In genomic region chr1:87947681-87948091, GRCm38 (mm10) we compare ENCODE assay signal across 13 mouse cellular contexts.
DNase-seq lines count a peak whose midpoint lies in the region; ATAC-seq and TF ChIP-seq lines count a peak whose summit lies in the region.
"Had no signal": no experiment of that assay in that cellular context is flagged by ENCODE, and none has a peak within 500 bp of the region (broad histone marks: within the 10 kb centered on the region; RNA-seq: fewer than 3 reads in every experiment).

No protein-coding gene starts in this region.

- peak overlapping the region; percentile 12; the same call in 1 of the 2 replicates for H3K27ac ChIP-seq in layer of hippocampus, adult 2 months
- H3K27ac ChIP-seq in heart, embryonic 16.5 days (ENCODE audit: low read length), result peak overlapping the region; percentile 50
- no peak overlapping the region for H3K27ac ChIP-seq in stomach, embryonic 15.5 days
- no peak overlapping the region for H3K27ac ChIP-seq in hindbrain, embryonic 16.5 days (ENCODE audit: low read depth, low read length)
- H3K27ac ChIP-seq: embryonic facial prominence, embryonic 10.5 days; midbrain, embryonic 12.5 days had no signal

- no peak overlapping the region for H3K4me3 ChIP-seq in layer of hippocampus, adult 2 months
- no peak overlapping the region for H3K4me3 ChIP-seq in heart, embryonic 16.5 days (ENCODE audit: low read length)
- H3K4me3 ChIP-seq in stomach, embryonic 15.5 days (replicated peaks), result no peak overlapping the region
- H3K4me3 ChIP-seq in hindbrain, embryonic 16.5 days (ENCODE audit: low read length), result no peak overlapping the region
- H3K4me3 ChIP-seq: embryonic facial prominence, embryonic 10.5 days; midbrain, embryonic 12.5 days had no signal

- TF ChIP-seq CTCF in layer of hippocampus, adult 2 months (conservative IDR thresholded peaks at IDR 0.05), result no peak

- no peak overlapping the region for H3K4me2 ChIP-seq in heart, embryonic 16.5 days (ENCODE audit: low read depth, low read length)
- H3K4me2 ChIP-seq in stomach, embryonic 15.5 days, result no peak overlapping the region
- H3K4me2 ChIP-seq in hindbrain, embryonic 16.5 days (ENCODE audit: low read length), result no peak overlapping the region
- H3K4me2 ChIP-seq: midbrain, embryonic 12.5 days had no signal

- H3K9ac ChIP-seq in heart, embryonic 16.5 days (ENCODE audit: low read length), result no peak overlapping the region
- no peak overlapping the region for H3K9ac ChIP-seq in stomach, embryonic 15.5 days
- no peak overlapping the region for H3K9ac ChIP-seq in hindbrain, embryonic 16.5 days (ENCODE audit: low read depth, low read length)
- H3K9ac ChIP-seq: midbrain, embryonic 12.5 days had no signal

- H3K4me1 ChIP-seq in heart, embryonic 16.5 days (ENCODE audit: control insufficient read depth, insufficient read depth, low read length), result peaks cover 13% of the 10 kb centered on the region
- no peaks in the 10 kb centered on the region for H3K4me1 ChIP-seq in stomach, embryonic 15.5 days
- H3K4me1 ChIP-seq in hindbrain, embryonic 16.5 days (ENCODE audit: control insufficient read depth, insufficient read depth, low read depth, low read length), result no peaks in the 10 kb centered on the region
- H3K4me1 ChIP-seq: embryonic facial prominence, embryonic 10.5 days; midbrain, embryonic 12.5 days had no signal

- DNase-seq in cerebellum, adult 18-20 months, result peak; percentile 39
- no peak for DNase-seq in cerebellum, adult 11 months
- DNase-seq in layer of hippocampus, adult 2 months (ENCODE audit: low spot score in 2 of 2), result no peak
- DNase-seq in layer of hippocampus, postnatal 36 days, result no peak
- DNase-seq in gastrocnemius, postnatal 14 days, result no peak
- DNase-seq: adrenal gland, adult 8-10 months; gastrocnemius, postnatal 36 days; thymus, postnatal 4 days had no signal

- WGBS in heart, embryonic 16.5 days, result 26% methylated on average over 6 of the region's 6 CpGs
- 74% methylated on average over 6 of the region's 6 CpGs for WGBS in stomach, embryonic 15.5 days
- WGBS in hindbrain, embryonic 16.5 days, result 93% methylated on average over 6 of the region's 6 CpGs

- no peaks in the 10 kb centered on the region for H3K27me3 ChIP-seq in heart, embryonic 16.5 days (ENCODE audit: control insufficient read depth, insufficient read depth, low read length)
- no peaks in the 10 kb centered on the region for H3K27me3 ChIP-seq in stomach, embryonic 15.5 days (replicated peaks)
- H3K27me3 ChIP-seq in hindbrain, embryonic 16.5 days (replicated peaks; ENCODE audit: control insufficient read depth, insufficient read depth, low read length), result no peaks in the 10 kb centered on the region
- H3K27me3 ChIP-seq: midbrain, embryonic 12.5 days had no signal

- peak; percentile 61 for ATAC-seq in heart, embryonic 16.5 days (replicated peaks; ENCODE audit: extremely low read depth, insufficient read depth, low FRiP score)
- peak; percentile 14; the same call in 1 of the 2 replicates for ATAC-seq in stomach, embryonic 15.5 days (ENCODE audit: insufficient read depth, low FRiP score, low read depth)
- no peak for ATAC-seq in hindbrain, embryonic 16.5 days

- peaks cover 62% of the 10 kb centered on the region for H3K36me3 ChIP-seq in heart, embryonic 16.5 days (ENCODE audit: control insufficient read depth, insufficient read depth)
- peaks cover 59% of the 10 kb centered on the region for H3K36me3 ChIP-seq in stomach, embryonic 15.5 days
- peaks cover 59% of the 10 kb centered on the region for H3K36me3 ChIP-seq in hindbrain, embryonic 16.5 days (ENCODE audit: control insufficient read depth, insufficient read depth, low read length)

- H3K9me3 ChIP-seq in heart, embryonic 16.5 days (replicated peaks; ENCODE audit: control insufficient read depth, low read length), result no peaks in the 10 kb centered on the region
- no peaks in the 10 kb centered on the region for H3K9me3 ChIP-seq in stomach, embryonic 15.5 days
- no peaks in the 10 kb centered on the region for H3K9me3 ChIP-seq in hindbrain, embryonic 16.5 days (ENCODE audit: control insufficient read depth, low read length)
- H3K9me3 ChIP-seq: embryonic facial prominence, embryonic 10.5 days; midbrain, embryonic 12.5 days had no signal

- intact Hi-C loops in gastrocnemius, postnatal 14 days (cut with DNase I; ENCODE audit: low total_unique reads), result no loop called here

Comparison
In these comparisons a context has a peak if more than half of its experiments do, and no peak if none do; other contexts are left out.
1. DNase-seq: peak in cerebellum, adult 18-20 months (2 of 2); none in cerebellum, adult 11 months (single experiment), layer of hippocampus, adult 2 months (0 of 2), layer of hippocampus, postnatal 36 days (0 of 2) and gastrocnemius, postnatal 14 days (single experiment).
2. H3K27ac ChIP-seq: peak in layer of hippocampus, adult 2 months (single experiment) and heart, embryonic 16.5 days (single experiment); none in stomach, embryonic 15.5 days (single experiment) and hindbrain, embryonic 16.5 days (single experiment).